Mouse (Mus musculus) CH12.LX (cell line): ENCODE results near the gene Rhbg. TPM values are rescaled to one million over a fixed set of nuclear protein-coding genes. Genes with fewer than 3 reads are reported as not detected.

ENCODE experiments used
- DNase-seq: peaks from one replicate; pipeline ENCODE4 v3.0.0-alpha.2; 2013; ENCODE audit errors: extremely low read depth
- H3K27ac ChIP-seq: 2 replicates; pipeline ENCODE4 v1.5.1; 2012; ENCODE audit warnings: low read depth, mild to moderate bottlenecking, control low read depth, moderate library complexity; ENCODE audit not compliant: insufficient read depth
- H3K27me3 ChIP-seq: replicated peaks from 2 replicates; pipeline ENCODE3; 2012; ENCODE audit warnings: inconsistent platforms
- H3K36me3 ChIP-seq, 2 experiments: replicated peaks in 1 of 2; 2 replicates each; pipeline versions ENCODE3 to v1.6.1; 2012; ENCODE audit warnings: inconsistent platforms in 1 of 2, low read length in 1 of 2, mild to moderate bottlenecking in 1 of 2, mixed read lengths in 1 of 2, moderate library complexity in 1 of 2; ENCODE audit not compliant: control insufficient read depth in 1 of 2, insufficient read depth in 1 of 2
- H3K4me1 ChIP-seq, 2 experiments: 2 replicates each; pipeline ENCODE4 v1.6.1; 2012; ENCODE audit warnings: inconsistent platforms in 1 of 2, moderate library complexity in 1 of 2; ENCODE audit not compliant: insufficient read depth in 2 of 2, control insufficient read depth in 1 of 2
- H3K4me2 ChIP-seq: 2 replicates; pipeline ENCODE4 v1.6.1; 2012; ENCODE audit warnings: low read depth, mild to moderate bottlenecking, control low read depth; ENCODE audit not compliant: poor library complexity, insufficient read depth, severe bottlenecking
- H3K4me3 ChIP-seq, 3 experiments: fragments of 150-350 bp in 1 of 3; sonication (generic) in 1 of 3; replicated peaks in 1 of 3; 2 replicates each; pipeline versions ENCODE3 to v1.5.1; 2011 to 2012; ENCODE audit warnings: low read depth in 2 of 3, low read length in 2 of 3, mild to moderate bottlenecking in 2 of 3, moderate library complexity in 2 of 3, control low read depth in 1 of 3, improper control_type of control experiment in 1 of 3, inconsistent platforms in 1 of 3, mixed read lengths in 1 of 3; ENCODE audit not compliant: poor library complexity in 1 of 3
- H3K79me2 ChIP-seq: replicated peaks from 2 replicates; pipeline ENCODE4 v1.6.1; 2012; ENCODE audit warnings: mild to moderate bottlenecking, moderate library complexity; ENCODE audit not compliant: control insufficient read depth, poor library complexity, insufficient read depth, severe bottlenecking; ENCODE audit errors: extremely low read depth
- H3K9ac ChIP-seq: 2 replicates; pipeline ENCODE4 v1.6.1; 2012; ENCODE audit warnings: low read depth, mild to moderate bottlenecking, control low read depth, moderate library complexity; ENCODE audit not compliant: insufficient read depth
- H3K9me3 ChIP-seq: replicated peaks from 2 replicates; pipeline ENCODE3; 2012; ENCODE audit warnings: low read length, inconsistent platforms, mixed read lengths
- CHD1 ChIP-seq: IDR thresholded peaks from 2 replicates; pipeline ENCODE4 v1.6.1; 2012; ENCODE audit warnings: low read depth, low read length, improper control_type of control experiment, inconsistent platforms
- CHD2 ChIP-seq: IDR thresholded peaks from 2 replicates; pipeline ENCODE4 v1.6.1; 2011; ENCODE audit warnings: low read length, improper control_type of control experiment
- CTCF ChIP-seq, 2 experiments: IDR thresholded peaks in 1 of 2; conservative IDR thresholded peaks in 1 of 2; 2 replicates each; pipeline ENCODE4 v1.5.1; 2011 to 2012; ENCODE audit warnings: low read depth in 2 of 2, low read length in 2 of 2, improper control_type of control experiment in 1 of 2, inconsistent platforms in 1 of 2, mild to moderate bottlenecking in 1 of 2, moderate library complexity in 1 of 2
- EP300 ChIP-seq: IDR thresholded peaks from 2 replicates; pipeline ENCODE4 v1.6.1; 2011; ENCODE audit warnings: low read length, improper control_type of control experiment
- ETS1 ChIP-seq: conservative IDR thresholded peaks from 2 replicates; pipeline ENCODE4 v1.6.1; 2012; ENCODE audit warnings: low read depth, mild to moderate bottlenecking, inconsistent platforms, low read length, improper control_type of control experiment, moderate library complexity
- HCFC1 ChIP-seq: IDR thresholded peaks from 2 replicates; pipeline ENCODE4 v1.6.1; 2012; ENCODE audit warnings: low read depth, mild to moderate bottlenecking, inconsistent platforms, low read length, improper control_type of control experiment
- IRF4 ChIP-seq: IDR thresholded peaks from 2 replicates; pipeline ENCODE4 v1.6.1; 2014; ENCODE audit warnings: low read depth, mild to moderate bottlenecking, inconsistent platforms, low read length, improper control_type of control experiment
- MAX ChIP-seq: IDR thresholded peaks from 2 replicates; pipeline ENCODE4 v1.6.1; 2011; ENCODE audit warnings: low read length, improper control_type of control experiment
- MAZ ChIP-seq: IDR thresholded peaks from 2 replicates; pipeline ENCODE4 v1.6.1; 2012; ENCODE audit warnings: low read depth, mild to moderate bottlenecking, inconsistent platforms, low read length, improper control_type of control experiment, moderate library complexity
- MEF2A ChIP-seq: IDR thresholded peaks from 2 replicates; pipeline ENCODE4 v1.6.1; 2014; ENCODE audit warnings: low read depth, mild to moderate bottlenecking, inconsistent platforms, low read length, improper control_type of control experiment, borderline replicate concordance
- NRF1 ChIP-seq: IDR thresholded peaks from 2 replicates; pipeline ENCODE4 v1.6.1; 2014; ENCODE audit warnings: low read depth, mild to moderate bottlenecking, inconsistent platforms, low read length, improper control_type of control experiment, moderate library complexity
- PAX5 ChIP-seq: IDR thresholded peaks from 2 replicates; pipeline ENCODE4 v1.6.1; 2012; ENCODE audit warnings: low read length, inconsistent platforms, mixed read lengths
- SIN3A ChIP-seq: IDR thresholded peaks from 2 replicates; pipeline ENCODE4 v1.6.1; 2012; ENCODE audit warnings: low read length, improper control_type of control experiment, inconsistent platforms
- TBP ChIP-seq: conservative IDR thresholded peaks from 2 replicates; pipeline ENCODE4 v1.6.1; 2011; ENCODE audit warnings: low read depth, low read length, improper control_type of control experiment
- USF1 ChIP-seq: IDR thresholded peaks from 2 replicates; pipeline ENCODE4 v1.6.1; 2014; ENCODE audit warnings: low read depth, mild to moderate bottlenecking, inconsistent platforms, low read length, improper control_type of control experiment
- USF2 ChIP-seq: conservative IDR thresholded peaks from 2 replicates; pipeline ENCODE4 v1.6.1; 2011; ENCODE audit warnings: low read depth, low read length, improper control_type of control experiment
- ZC3H11A ChIP-seq: IDR thresholded peaks from 2 replicates; pipeline ENCODE4 v1.6.1; 2012; ENCODE audit warnings: low read depth, mild to moderate bottlenecking, inconsistent platforms, low read length, improper control_type of control experiment
- dilution Hi-C: fragments of 300-500 bp; cut with MboI; formaldehyde crosslinking; loops from 2 replicates; pipeline ENCODE4 v1.14.3; 2020; ENCODE audit warnings: low sequenced_read_pairs; ENCODE audit not compliant: extremely low pct_unique_long_range_greater_than_20kb, extremely low pct_ligation_motif_present
- in situ Hi-C: fragments of 300-500 bp; cut with MboI; formaldehyde crosslinking; loops from 3 replicates; pipeline ENCODE4 v1.14.3; 2019; ENCODE audit warnings: low sequenced_read_pairs, low pct_ligation_motif_present, low pct_unique_long_range_greater_than_20kb, mixed read lengths
- polyA plus RNA-seq: library from polyadenylated mRNA; unstranded; fragments of >175 nt; gene quantifications from 2 replicates; pipeline ENCODE4 v1.2.1, GENCODE M21; 2012; ENCODE audit warnings: low read depth; ENCODE audit not compliant: insufficient read length
- total RNA-seq, 2 experiments: library from RNA; depleted of rRNA; stranded (reverse); fragments of 300-350 nt in 1 of 2; fragments of >200 nt in 1 of 2; gene quantifications; 2 replicates each; pipeline ENCODE4 v1.2.3; 2012 to 2014

Rhbg gene
- total and polyA plus RNA-seq, 3 experiments: 0.08 TPM; not detected in 2

- Histone ChIP-seq H3K79me2 (no peaks in the 10 kb centered on the region), H3K4me2 (peak overlapping the region; percentile 56), H3K27me3 (peaks cover 92% of the 10 kb centered on the region), H3K9me3 (peaks cover 9% of the 10 kb centered on the region), H3K9ac (no peak overlapping the region), H3K27ac (no peak overlapping the region), H3K36me3 (no peaks in the 10 kb centered on the region), H3K4me3 (no peak overlapping the region), H3K4me1 (no peaks in the 10 kb centered on the region; a peak in 1 of 4 replicates)
- dilution Hi-C loops: no loop called here
- in situ Hi-C loops: no loop called here
- DNase-seq: no peak
- TF ChIP-seq CHD1 (no peak), USF1 (no peak), SIN3A (no peak), CTCF (conservative IDR thresholded peaks at IDR 0.05 in 1 of 2, IDR thresholded peaks at IDR 0.05 in 1 of 2; ENCODE audit: low read depth in 2 of 2, low read length in 2 of 2) (no peak), USF2 (no peak), MEF2A (no peak), CHD2 (no peak), MAZ (no peak), ZC3H11A (no peak), EP300 (no peak), HCFC1 (no peak), TBP (no peak)
Observed at GRCm38 (mm10) chr3:88216534-88217326, 37.8 kb downstream of the Rhbg start.

DNA sequence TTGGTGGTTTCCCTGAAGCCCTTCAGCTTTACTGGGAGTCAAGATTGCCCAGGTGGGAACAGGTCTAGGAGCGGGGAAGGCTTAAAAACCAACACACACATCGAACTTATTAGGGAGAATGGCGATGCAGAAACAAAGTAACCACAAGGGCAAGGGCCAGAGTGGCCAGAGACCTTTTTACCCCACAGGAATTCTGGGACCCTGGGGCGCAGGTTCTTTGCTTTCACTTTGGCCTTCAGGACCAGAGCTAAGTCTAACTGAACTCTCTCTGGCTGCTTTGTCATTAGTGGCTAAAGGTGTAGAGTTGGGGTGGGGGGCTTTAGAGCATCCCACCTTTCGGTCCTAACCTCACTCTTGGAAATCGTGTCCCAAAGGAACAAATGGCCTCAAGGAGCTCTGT lies 38.4 kb downstream of the Rhbg start:
- Histone ChIP-seq H3K4me3 (peak overlapping the region in 1 of 3 experiments; percentile 20), H3K27ac (no peak overlapping the region), H3K9ac (no peak overlapping the region), H3K36me3 (no peaks in the 10 kb centered on the region), H3K4me2 (peak overlapping the region; percentile 56), H3K9me3 (peaks cover 9% of the 10 kb centered on the region), H3K4me1 (no peaks in the 10 kb centered on the region; a peak in 1 of 4 replicates), H3K79me2 (no peaks in the 10 kb centered on the region), H3K27me3 (peaks cover 92% of the 10 kb centered on the region)
- dilution Hi-C loops: no loop called here
- DNase-seq: no peak
- TF ChIP-seq MAX (no peak), NRF1 (no peak), IRF4 (no peak), PAX5 (no peak), ETS1 (no peak), HCFC1 (no peak)
- in situ Hi-C loops: no loop called here
